Mouse (Mus musculus): Measurements from ENCODE around the gene Spib. TPM values are rescaled to one million over a fixed set of nuclear protein-coding genes. Genes with fewer than 3 reads are reported as not detected.

Spib gene
- total and polyA plus RNA-seq, 3 experiments = 0.31 to 3.1 (median 0.75) TPM

GRCm38 (mm10) chr7:44527483-44528398 is 4.1 kb downstream of the Spib start:
- WGBS = 7% methylated on average over 40 of the region's 40 CpGs
- peak; percentile 77 to 85 for DNase-seq
- Histone ChIP-seq H3K27me3 (ENCODE audit: control insufficient read depth, insufficient read depth, low read length) (no peaks in the 10 kb centered on the region), H3K4me1 (ENCODE audit: control insufficient read depth, insufficient read depth, low read length) (peaks cover 4% of the 10 kb centered on the region), H3K9ac (ENCODE audit: low read depth, low read length) (peak overlapping the region; percentile 60), H3K27ac (peak overlapping the region; percentile 84), H3K36me3 (ENCODE audit: control insufficient read depth, insufficient read depth, low read length) (no peaks in the 10 kb centered on the region), H3K79me2 (replicated peaks; ENCODE audit: control insufficient read depth, insufficient read depth, low read length) (no peaks in the 10 kb centered on the region), H3K4me3 (peak overlapping the region; percentile 55)
- TF ChIP-seq CTCF (IDR thresholded peaks at IDR 0.05) = peak; percentile 83
- peak; percentile 52; the same call in 1 of the 2 replicates for TF ChIP-seq POLR2A (IDR thresholded peaks at IDR 0.05; ENCODE audit: insufficient read depth, low read depth, low read length)
- no peak for TF ChIP-seq EP300 (IDR thresholded peaks at IDR 0.05; ENCODE audit: insufficient read depth, low read depth, low read length)
- intact Hi-C loops (cut with DNase I) = loop anchor here (2.0 kb wide), 1 partner anchor 19 kb away; no protein-coding TSS in a partner anchor

- TF ChIP-seq CTCF (IDR thresholded peaks at IDR 0.05) (no peak), POLR2A (IDR thresholded peaks at IDR 0.05; ENCODE audit: insufficient read depth, low read depth, low read length) (no peak), EP300 (IDR thresholded peaks at IDR 0.05; ENCODE audit: insufficient read depth, low read depth, low read length) (no peak)
- H3K9ac ChIP-seq (ENCODE audit: low read depth, low read length) = no peak overlapping the region
- H3K4me3 ChIP-seq = no peak overlapping the region
- no peak overlapping the region for H3K27ac ChIP-seq
- WGBS = 89% methylated on average over 14 of the region's 14 CpGs
- H3K27me3 ChIP-seq (ENCODE audit: control insufficient read depth, insufficient read depth, low read length) = no peaks in the 10 kb centered on the region
- H3K4me1 ChIP-seq (ENCODE audit: control insufficient read depth, insufficient read depth, low read length) = peaks cover 4% of the 10 kb centered on the region
- no peaks in the 10 kb centered on the region for H3K36me3 ChIP-seq (ENCODE audit: control insufficient read depth, insufficient read depth, low read length)
- no peaks in the 10 kb centered on the region for H3K79me2 ChIP-seq (replicated peaks; ENCODE audit: control insufficient read depth, insufficient read depth, low read length)
- no peak for DNase-seq
- intact Hi-C loops (cut with DNase I) = loop anchor here (2.0 kb wide), 1 partner anchor 20 kb away; no protein-coding TSS in a partner anchor
Measured at GRCm38 (mm10) chr7:44526414-44527154, 5.3 kb downstream of the Spib start.

GRCm38 (mm10) chr7:44525126-44525832 is 6.6 kb downstream of the Spib start:
- Histone ChIP-seq H3K27ac (peak overlapping the region; percentile 72), H3K36me3 (ENCODE audit: control insufficient read depth, insufficient read depth, low read length) (no peaks in the 10 kb centered on the region), H3K79me2 (replicated peaks; ENCODE audit: control insufficient read depth, insufficient read depth, low read length) (no peaks in the 10 kb centered on the region), H3K4me3 (peak overlapping the region; percentile 19; the same call in 1 of the 2 replicates), H3K9ac (ENCODE audit: low read depth, low read length) (peak overlapping the region; percentile 43), H3K27me3 (ENCODE audit: control insufficient read depth, insufficient read depth, low read length) (no peaks in the 10 kb centered on the region), H3K4me1 (ENCODE audit: control insufficient read depth, insufficient read depth, low read length) (peaks cover 4% of the 10 kb centered on the region)
- TF ChIP-seq POLR2A (IDR thresholded peaks at IDR 0.05; ENCODE audit: insufficient read depth, low read depth, low read length) (peak; percentile 32; the same call in 1 of the 2 replicates), CTCF (IDR thresholded peaks at IDR 0.05) (no peak)
- intact Hi-C loops (cut with DNase I) = loop anchor here (2.0 kb wide), 1 partner anchor 24 kb away; no protein-coding TSS in a partner anchor
- 9% methylated on average over 22 of the region's 22 CpGs for WGBS
- DNase-seq = peak; percentile 91 to 93

GRCm38 (mm10) chr7:44524502-44524901 is 7.4 kb downstream of the Spib start, which contains the start of gene Mybpc2:
TSS of gene Mybpc2 (minus strand) at chr7:44524656.
- Histone ChIP-seq H3K4me1 (ENCODE audit: control insufficient read depth, insufficient read depth, low read length) (peaks cover 4% of the 10 kb centered on the region), H3K4me3 (peak within 1 kb of the TSS; percentile 19; the same call in 1 of the 2 replicates), H3K27ac (peak within 1 kb of the TSS; percentile 72), H3K27me3 (ENCODE audit: control insufficient read depth, insufficient read depth, low read length) (no peaks in the 10 kb centered on the region), H3K9ac (ENCODE audit: low read depth, low read length) (peak within 1 kb of the TSS; percentile 43), H3K36me3 (ENCODE audit: control insufficient read depth, insufficient read depth, low read length) (no peaks in the 10 kb centered on the region), H3K79me2 (replicated peaks; ENCODE audit: control insufficient read depth, insufficient read depth, low read length) (no peaks in the 10 kb centered on the region)
- DNase-seq = peak; percentile 49 to 64
- 35% methylated on average over 12 of the region's 12 CpGs for WGBS
- TF ChIP-seq EP300 (IDR thresholded peaks at IDR 0.05; ENCODE audit: insufficient read depth, low read depth, low read length) (no peak), CTCF (IDR thresholded peaks at IDR 0.05) (no peak), POLR2A (IDR thresholded peaks at IDR 0.05; ENCODE audit: insufficient read depth, low read depth, low read length) (no peak)
- intact Hi-C loops (cut with DNase I) = loop anchor here (2.0 to 5.0 kb wide), 2 partner anchors 24 to 123 kb away; no protein-coding TSS in a partner anchor

- Histone ChIP-seq H3K27ac (no peak overlapping the region), H3K36me3 (ENCODE audit: control insufficient read depth, insufficient read depth, low read length) (no peaks in the 10 kb centered on the region), H3K79me2 (replicated peaks; ENCODE audit: control insufficient read depth, insufficient read depth, low read length) (no peaks in the 10 kb centered on the region), H3K4me3 (no peak overlapping the region), H3K9ac (ENCODE audit: low read depth, low read length) (no peak overlapping the region), H3K4me1 (ENCODE audit: control insufficient read depth, insufficient read depth, low read length) (peaks cover 4% of the 10 kb centered on the region), H3K27me3 (ENCODE audit: control insufficient read depth, insufficient read depth, low read length) (no peaks in the 10 kb centered on the region)
- 73% methylated on average over 2 of the region's 2 CpGs for WGBS
- intact Hi-C loops (cut with DNase I) = loop anchor here (5.0 kb wide), 1 partner anchor 124 kb away; no protein-coding TSS in a partner anchor
- DNase-seq = no peak
- TF ChIP-seq EP300 (IDR thresholded peaks at IDR 0.05; ENCODE audit: insufficient read depth, low read depth, low read length) = no peak
- no peak for TF ChIP-seq POLR2A (IDR thresholded peaks at IDR 0.05; ENCODE audit: insufficient read depth, low read depth, low read length)
- TF ChIP-seq CTCF (IDR thresholded peaks at IDR 0.05) = no peak
Measured at GRCm38 (mm10) chr7:44523056-44523455, 8.8 kb downstream of the Spib start.
